ENCODE assay signal across 8 mouse cellular contexts in genomic region chr8:72136302-72136978, GRCm38 (mm10). TPM values are rescaled to one million over a fixed set of nuclear protein-coding genes. Genes with fewer than 3 reads are reported as not detected.
DNase-seq lines count a peak whose midpoint lies in the region; ATAC-seq and TF ChIP-seq lines count a peak whose summit lies in the region.

No protein-coding gene starts in this region.

- no peak for DNase-seq in layer of hippocampus, adult 2 months (ENCODE audit: low spot score in 2 of 2)
- DNase-seq in layer of hippocampus, postnatal 36 days = no peak
- DNase-seq in cerebellum, postnatal 36 days = peak; percentile 37 to 38
- DNase-seq in neural tube, embryonic 10.5 days (ENCODE audit: extremely low spot score, low spot score) = peak; percentile 71

- H3K9ac ChIP-seq in intestine, embryonic 16.5 days (ENCODE audit: low read depth, low read length) = peak overlapping the region; percentile 99
- H3K9ac ChIP-seq in liver, embryonic 15.5 days = peak overlapping the region; percentile 59

- peak; percentile 62 for ATAC-seq in granulocyte monocyte progenitor cell, adult 5-6 weeks (replicated peaks; ENCODE audit: poor library complexity, severe bottlenecking)
- peak; percentile 57 for ATAC-seq in intestine, embryonic 16.5 days
- no peak for ATAC-seq in liver, embryonic 15.5 days (ENCODE audit: insufficient read depth)

- H3K36me3 ChIP-seq in intestine, embryonic 16.5 days (ENCODE audit: control insufficient read depth, insufficient read depth, low read length) = peaks cover 10% of the 10 kb centered on the region; the same call in 1 of the 2 replicates
- peaks cover 25% of the 10 kb centered on the region for H3K36me3 ChIP-seq in liver, embryonic 15.5 days (replicated peaks)
- no peaks in the 10 kb centered on the region for H3K36me3 ChIP-seq in testis, adult 2 months (ENCODE audit: control insufficient read depth, insufficient read depth, low read length)

- WGBS in intestine, embryonic 16.5 days = under 1% methylated on average over 18 of the region's 18 CpGs
- WGBS in liver, embryonic 15.5 days (ENCODE audit: insufficient replicate concordance) = 1% methylated on average over 18 of the region's 18 CpGs

- TF ChIP-seq POLR2A in testis, adult 2 months (IDR thresholded peaks at IDR 0.05; ENCODE audit: control insufficient read depth, low read depth, low read length) = no peak

- H3K4me2 ChIP-seq in intestine, embryonic 16.5 days (ENCODE audit: low read depth, low read length) = peak overlapping the region; percentile 75
- H3K4me2 ChIP-seq in liver, embryonic 15.5 days = peak overlapping the region; percentile 72

- H3K27me3 ChIP-seq in intestine, embryonic 16.5 days (replicated peaks; ENCODE audit: control insufficient read depth, insufficient read depth, low read length) = no peaks in the 10 kb centered on the region
- H3K27me3 ChIP-seq in liver, embryonic 15.5 days = peaks cover 52% of the 10 kb centered on the region
- no peaks in the 10 kb centered on the region; the same call in none of the 2 replicates for H3K27me3 ChIP-seq in testis, adult 2 months (ENCODE audit: control insufficient read depth, insufficient read depth, low read length)

- peak overlapping the region; percentile 75 for H3K27ac ChIP-seq in layer of hippocampus, adult 2 months
- peak overlapping the region; percentile 100 for H3K27ac ChIP-seq in intestine, embryonic 16.5 days (ENCODE audit: low read length)
- H3K27ac ChIP-seq in liver, embryonic 15.5 days (replicated peaks) = peak overlapping the region; percentile 78
- peak overlapping the region; percentile 89 for H3K27ac ChIP-seq in testis, adult 2 months (ENCODE audit: control insufficient read depth, insufficient read depth, low read depth, low read length)

- peaks cover 21% of the 10 kb centered on the region for H3K4me1 ChIP-seq in intestine, embryonic 16.5 days (ENCODE audit: control insufficient read depth, insufficient read depth, low read length)
- H3K4me1 ChIP-seq in liver, embryonic 15.5 days (replicated peaks) = peaks cover 25% of the 10 kb centered on the region
- H3K4me1 ChIP-seq in testis, adult 2 months (ENCODE audit: control insufficient read depth, insufficient read depth, low read length) = peaks cover 22% of the 10 kb centered on the region

- no peak for TF ChIP-seq CTCF in layer of hippocampus, adult 2 months (conservative IDR thresholded peaks at IDR 0.05)
- no peak for TF ChIP-seq CTCF in testis, adult 2 months (IDR thresholded peaks at IDR 0.05; ENCODE audit: control insufficient read depth, insufficient read depth, insufficient replicate concordance, low read depth, low read length)

- no peaks in the 10 kb centered on the region for H3K9me3 ChIP-seq in intestine, embryonic 16.5 days (ENCODE audit: control insufficient read depth, low read length)
- H3K9me3 ChIP-seq in liver, embryonic 15.5 days (replicated peaks) = no peaks in the 10 kb centered on the region

- peak overlapping the region; percentile 85 for H3K4me3 ChIP-seq in layer of hippocampus, adult 2 months
- peak overlapping the region; percentile 88 for H3K4me3 ChIP-seq in intestine, embryonic 16.5 days (ENCODE audit: low read length)
- peak overlapping the region; percentile 63 for H3K4me3 ChIP-seq in liver, embryonic 15.5 days (replicated peaks)
- peak overlapping the region; percentile 93 for H3K4me3 ChIP-seq in testis, adult 2 months (ENCODE audit: control insufficient read depth, low read depth, low read length)

RNA-seq across cellular contexts. Expression of gene Tpm4, which starts 1.7 kb away (rescaled TPM):
- total RNA-seq in layer of hippocampus, adult 2 months (2021) = 10 to 100 TPM; 25.2 to 25.4 TPM
- 10 to 100 TPM; 22.3 to 27.6 TPM for total RNA-seq in layer of hippocampus, postnatal 36 days (2021)
- total RNA-seq in granulocyte monocyte progenitor cell, adult 5-6 weeks (2014; fragmentation: Nextera tagmentation) = 35.0 and 39.9 TPM in 2 replicates
- total RNA-seq in granulocyte monocyte progenitor cell, adult 5-6 weeks (2017) = 54.2 and 60.5 TPM in 2 replicates
- 510 and 538 TPM in 2 replicates for polyA plus RNA-seq in intestine, embryonic 16.5 days (2015; fragmentation: Nextera tagmentation; extraction: Ambion mirVana)
- polyA plus RNA-seq in liver, embryonic 15.5 days (2015; fragmentation: Nextera tagmentation; extraction: Ambion mirVana) = 80.7 and 82.6 TPM in 2 replicates
- 4.6 and 5.5 TPM in 2 replicates for polyA plus RNA-seq in testis, adult 2 months (2012; rRNA removed)

RNA-seq across cellular contexts. Expression of gene Rab8a, which starts 24.6 kb away (rescaled TPM):
- 10 to 100 TPM; 35.4 to 36.1 TPM for total RNA-seq in layer of hippocampus, adult 2 months (2021)
- total RNA-seq in layer of hippocampus, postnatal 36 days (2021) = 10 to 100 TPM; 39.2 to 41.7 TPM
- 38.9 and 39.9 TPM in 2 replicates for total RNA-seq in granulocyte monocyte progenitor cell, adult 5-6 weeks (2014; fragmentation: Nextera tagmentation)
- total RNA-seq in granulocyte monocyte progenitor cell, adult 5-6 weeks (2017) = 320 and 344 TPM in 2 replicates
- 177 and 178 TPM in 2 replicates for polyA plus RNA-seq in intestine, embryonic 16.5 days (2015; fragmentation: Nextera tagmentation; extraction: Ambion mirVana)
- polyA plus RNA-seq in liver, embryonic 15.5 days (2015; fragmentation: Nextera tagmentation; extraction: Ambion mirVana) = 66.4 and 69.7 TPM in 2 replicates
- polyA plus RNA-seq in testis, adult 2 months (2012; rRNA removed) = 33.7 and 44.0 TPM in 2 replicates

RNA-seq across cellular contexts. Expression of gene Olfr374, which starts 29.6 kb away (rescaled TPM):
- not detected for total RNA-seq in layer of hippocampus, adult 2 months (2021)
- not detected for total RNA-seq in layer of hippocampus, postnatal 36 days (2021)
- total RNA-seq in granulocyte monocyte progenitor cell, adult 5-6 weeks (2014; fragmentation: Nextera tagmentation) = not detected in 2 replicates
- total RNA-seq in granulocyte monocyte progenitor cell, adult 5-6 weeks (2017) = not detected in 2 replicates
- polyA plus RNA-seq in intestine, embryonic 16.5 days (2015; fragmentation: Nextera tagmentation; extraction: Ambion mirVana) = 0.13 TPM in 1 of 2 replicates, not detected in the other
- 0.03 and 0.05 TPM in 2 replicates for polyA plus RNA-seq in liver, embryonic 15.5 days (2015; fragmentation: Nextera tagmentation; extraction: Ambion mirVana)
- polyA plus RNA-seq in testis, adult 2 months (2012; rRNA removed) = not detected in 2 replicates

RNA-seq across cellular contexts. Expression of gene Hsh2d, which starts 53.0 kb away (rescaled TPM):
- total RNA-seq in layer of hippocampus, adult 2 months (2021) = under 1 TPM; 0.20 to 0.25 TPM
- total RNA-seq in layer of hippocampus, postnatal 36 days (2021) = not detected
- total RNA-seq in granulocyte monocyte progenitor cell, adult 5-6 weeks (2014; fragmentation: Nextera tagmentation) = 6.2 and 14.0 TPM in 2 replicates
- 2.6 and 3.1 TPM in 2 replicates for total RNA-seq in granulocyte monocyte progenitor cell, adult 5-6 weeks (2017)
- 2.5 and 2.7 TPM in 2 replicates for polyA plus RNA-seq in intestine, embryonic 16.5 days (2015; fragmentation: Nextera tagmentation; extraction: Ambion mirVana)
- 0.26 and 0.33 TPM in 2 replicates for polyA plus RNA-seq in liver, embryonic 15.5 days (2015; fragmentation: Nextera tagmentation; extraction: Ambion mirVana)
- 0.31 and 0.65 TPM in 2 replicates for polyA plus RNA-seq in testis, adult 2 months (2012; rRNA removed)

RNA-seq across cellular contexts. Expression of gene Olfr373, which starts 53.5 kb away (rescaled TPM):
- total RNA-seq in layer of hippocampus, adult 2 months (2021) = not detected
- total RNA-seq in layer of hippocampus, postnatal 36 days (2021) = not detected
- not detected in 2 replicates for total RNA-seq in granulocyte monocyte progenitor cell, adult 5-6 weeks (2014; fragmentation: Nextera tagmentation)
- total RNA-seq in granulocyte monocyte progenitor cell, adult 5-6 weeks (2017) = not detected in 2 replicates
- 0.11 and 0.16 TPM in 2 replicates for polyA plus RNA-seq in intestine, embryonic 16.5 days (2015; fragmentation: Nextera tagmentation; extraction: Ambion mirVana)
- not detected in 2 replicates for polyA plus RNA-seq in liver, embryonic 15.5 days (2015; fragmentation: Nextera tagmentation; extraction: Ambion mirVana)
- polyA plus RNA-seq in testis, adult 2 months (2012; rRNA removed) = not detected in 2 replicates

Comparison
In these comparisons a context has a peak if more than half of its experiments do, and no peak if none do; other contexts are left out.
1. DNase-seq: peak in cerebellum, postnatal 36 days (2 of 2) and neural tube, embryonic 10.5 days (single experiment); none in layer of hippocampus, adult 2 months (0 of 2) and layer of hippocampus, postnatal 36 days (0 of 2).
2. Peak in every context shown above with its lines, with median percentiles within 50 percentile points of each other: H3K27ac ChIP-seq and H3K4me3 ChIP-seq.